Mouse (Mus musculus) limb, embryonic 14.5 days (tissue): ENCODE measurements around the gene Clba1. TPM values are rescaled to one million over a fixed set of nuclear protein-coding genes. Genes with fewer than 3 reads are reported as not detected.

ENCODE experiments used
- ATAC-seq: fragments of 200-750 bp; cut with Nextera tagmentation; 2 replicates; pipeline ENCODE4 v1.8.0; 2017; ENCODE audit warnings: low read depth, moderate number of reproducible peaks, moderate TSS enrichment; ENCODE audit not compliant: low FRiP score
- DNase-seq: peaks from one replicate; pipeline ENCODE4 v3.0.0-alpha.2; 2015; ENCODE audit warnings: low spot score
- H3K27ac ChIP-seq: fragments of 300-500 bp; sonication (generic); replicated peaks from 2 replicates; pipeline ENCODE4 v1.5.1; 2014; ENCODE audit warnings: low read depth, mild to moderate bottlenecking, low read length, moderate library complexity, mixed read lengths
- H3K27me3 ChIP-seq: fragments of 300-500 bp; sonication (generic); 2 replicates; pipeline ENCODE4 v1.6.1; 2014; ENCODE audit warnings: low read length, mixed read lengths; ENCODE audit not compliant: control insufficient read depth, insufficient read depth
- H3K36me3 ChIP-seq: fragments of 300-500 bp; sonication (generic); 2 replicates; pipeline ENCODE4 v1.6.1; 2014; ENCODE audit warnings: mild to moderate bottlenecking, low read length, moderate library complexity, mixed read lengths; ENCODE audit not compliant: control insufficient read depth, insufficient read depth
- H3K4me1 ChIP-seq: fragments of 300-500 bp; sonication (generic); 2 replicates; pipeline ENCODE4 v1.6.1; 2014; ENCODE audit warnings: antibody characterized with exemption, low read length, mixed read lengths; ENCODE audit not compliant: control insufficient read depth, insufficient read depth
- H3K4me2 ChIP-seq: fragments of 300-500 bp; sonication (generic); replicated peaks from 2 replicates; pipeline ENCODE4 v1.6.1; 2014; ENCODE audit warnings: low read depth, mild to moderate bottlenecking, low read length, moderate library complexity; ENCODE audit not compliant: severe bottlenecking
- H3K4me3 ChIP-seq: fragments of 300-500 bp; sonication (generic); replicated peaks from 2 replicates; pipeline ENCODE4 v1.5.1; 2014; ENCODE audit warnings: low read length
- H3K9ac ChIP-seq: fragments of 300-500 bp; sonication (generic); 2 replicates; pipeline ENCODE4 v1.6.1; 2014; ENCODE audit warnings: mild to moderate bottlenecking, low read depth, low read length, moderate library complexity; ENCODE audit not compliant: severe bottlenecking
- H3K9me3 ChIP-seq: fragments of 300-500 bp; sonication (generic); 2 replicates; pipeline ENCODE4 v1.6.1; 2016; ENCODE audit warnings: low read length; ENCODE audit not compliant: control insufficient read depth
- POLR2A ChIP-seq: fragments of 200-500 bp; IDR thresholded peaks from 2 replicates; pipeline ENCODE4 v1.8.0; 2012; ENCODE audit warnings: inconsistent platforms, mild to moderate bottlenecking, moderate library complexity, borderline replicate concordance; ENCODE audit not compliant: insufficient read depth, insufficient read length; ENCODE audit errors: extremely low read depth
- WGBS: fragments of 180-500 bp; shearing (Covaris S2); extraction: QIAGEN DNeasy Blood & Tissue Kit; methylation state at CpG from one replicate; pipeline ENCODE4 v1.1.7; 2014; 5-methylcytosine and 5-hydroxymethylcytosine counted together
- polyA plus RNA-seq, 2 experiments: library from polyadenylated mRNA; depleted of rRNA in 1 of 2; stranded (reverse) in 1 of 2; unstranded in 1 of 2; fragments of >200 nt; fragmentation: Nextera tagmentation in 1 of 2; extraction: Ambion mirVana in 1 of 2; gene quantifications; 2 replicates each; pipeline versions ENCODE4 v1.2.1 to v1.2.3; 2012 to 2014

The Clba1 gene
- polyA plus RNA-seq, 2 experiments: 3.7 to 5.7 TPM

GRCm38 (mm10) chr12:112843803-112844202 lies 35.1 kb downstream of the Clba1 start:
- H3K4me3 ChIP-seq: no peak overlapping the region
- no peak overlapping the region for H3K27ac ChIP-seq
- no peak overlapping the region for H3K9ac ChIP-seq
- 0 out of 2 replicates have a peak, but pooled peaks have one; percentile 34 for TF ChIP-seq POLR2A
- no peaks in the 10 kb centered on the region for H3K27me3 ChIP-seq
- DNase-seq (peak; percentile 82), ATAC-seq (no peak)
- WGBS: 30% methylated on average over 3 of the region's 3 CpGs
- no peaks in the 10 kb centered on the region for H3K36me3 ChIP-seq
- H3K4me2 ChIP-seq: no peak overlapping the region
- H3K4me1 ChIP-seq: no peaks in the 10 kb centered on the region
- no peaks in the 10 kb centered on the region for H3K9me3 ChIP-seq

DNA sequence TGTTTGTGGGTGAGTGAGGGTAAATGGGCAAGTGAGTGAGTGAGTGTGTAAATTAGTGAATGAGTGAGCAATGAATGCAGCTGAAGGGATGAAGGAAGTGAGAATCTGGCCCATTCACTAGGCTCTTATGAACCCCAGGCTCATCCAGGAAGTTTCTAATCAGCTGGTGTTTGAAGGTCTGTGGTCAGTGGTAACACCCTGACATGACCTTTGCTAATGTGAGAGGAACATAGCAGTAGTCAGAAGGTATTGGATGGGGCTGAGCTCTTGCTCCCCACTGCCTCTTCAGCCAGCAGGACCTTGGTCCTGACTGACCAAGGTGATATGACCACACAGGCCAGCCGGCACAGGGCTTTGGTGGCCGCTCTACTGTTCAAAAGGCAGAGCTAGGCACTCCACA lies 39.1 kb downstream of the Clba1 start:
- Histone ChIP-seq H3K27me3 (no peaks in the 10 kb centered on the region), H3K4me3 (no peak overlapping the region), H3K9ac (no peak overlapping the region), H3K27ac (no peak overlapping the region), H3K4me1 (no peaks in the 10 kb centered on the region), H3K9me3 (no peaks in the 10 kb centered on the region), H3K4me2 (no peak overlapping the region), H3K36me3 (no peaks in the 10 kb centered on the region)
- WGBS: 100% methylated on average over 2 of the region's 2 CpGs
- ATAC-seq (no peak), DNase-seq (no peak)
- no peak for TF ChIP-seq POLR2A

- Histone ChIP-seq H3K27ac (no peak overlapping the region), H3K9me3 (no peaks in the 10 kb centered on the region), H3K4me3 (no peak overlapping the region), H3K9ac (no peak overlapping the region), H3K36me3 (no peaks in the 10 kb centered on the region), H3K27me3 (no peaks in the 10 kb centered on the region), H3K4me2 (no peak overlapping the region), H3K4me1 (no peaks in the 10 kb centered on the region)
- TF ChIP-seq POLR2A: no peak
- no peak for DNase-seq
- WGBS: 78% methylated on average over 11 of the region's 11 CpGs
- ATAC-seq: no peak
Observed at GRCm38 (mm10) chr12:112849235-112850022, 40.7 kb downstream of the Clba1 start.

GRCm38 (mm10) chr12:112850344-112850743 lies 41.6 kb downstream of the Clba1 start:
- Histone ChIP-seq H3K27me3 (no peaks in the 10 kb centered on the region), H3K4me3 (no peak overlapping the region), H3K27ac (no peak overlapping the region), H3K4me1 (no peaks in the 10 kb centered on the region), H3K4me2 (no peak overlapping the region), H3K36me3 (no peaks in the 10 kb centered on the region), H3K9me3 (no peaks in the 10 kb centered on the region), H3K9ac (no peak overlapping the region)
- ATAC-seq: no peak
- WGBS: 83% methylated on average over 9 of the region's 9 CpGs
- no peak for TF ChIP-seq POLR2A
- DNase-seq: no peak

DNA sequence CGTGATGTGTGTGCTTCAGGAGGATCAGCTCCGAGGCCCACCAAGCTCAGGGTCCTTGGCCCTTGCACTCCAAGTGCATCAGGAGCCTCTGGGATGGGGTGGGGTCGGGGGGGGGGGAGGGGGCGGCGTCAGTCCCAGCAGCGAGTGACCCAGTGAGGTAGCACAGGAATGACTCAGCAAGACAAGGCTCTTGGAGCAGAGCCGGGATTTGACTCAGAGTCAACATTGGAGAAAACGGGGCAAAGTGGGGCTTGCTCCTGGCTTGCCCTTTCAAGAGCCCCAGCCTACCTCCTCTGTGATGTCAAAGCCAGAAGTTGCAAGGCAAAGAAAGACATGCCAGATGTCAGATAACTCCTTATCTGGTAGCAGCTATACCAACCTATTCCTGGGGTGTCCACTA lies 42.4 kb downstream of the Clba1 start:
- no peaks in the 10 kb centered on the region for H3K36me3 ChIP-seq
- no peak for DNase-seq
- no peak for TF ChIP-seq POLR2A
- no peak overlapping the region for H3K4me2 ChIP-seq
- H3K9ac ChIP-seq: no peak overlapping the region
- H3K27ac ChIP-seq: no peak overlapping the region
- no peaks in the 10 kb centered on the region for H3K27me3 ChIP-seq
- H3K9me3 ChIP-seq: no peaks in the 10 kb centered on the region
- ATAC-seq: no peak
- H3K4me1 ChIP-seq: no peaks in the 10 kb centered on the region
- WGBS: 38% methylated on average over 5 of the region's 8 CpGs
- H3K4me3 ChIP-seq: no peak overlapping the region
